Mouse (Mus musculus): Measurements from ENCODE around the gene Pten. TPM values are rescaled to one million over a fixed set of nuclear protein-coding genes. Genes with fewer than 3 reads are reported as not detected.

The Pten gene
- polyA plus RNA-seq, 1 experiment from 2014 or later = 9.5 TPM

DNA sequence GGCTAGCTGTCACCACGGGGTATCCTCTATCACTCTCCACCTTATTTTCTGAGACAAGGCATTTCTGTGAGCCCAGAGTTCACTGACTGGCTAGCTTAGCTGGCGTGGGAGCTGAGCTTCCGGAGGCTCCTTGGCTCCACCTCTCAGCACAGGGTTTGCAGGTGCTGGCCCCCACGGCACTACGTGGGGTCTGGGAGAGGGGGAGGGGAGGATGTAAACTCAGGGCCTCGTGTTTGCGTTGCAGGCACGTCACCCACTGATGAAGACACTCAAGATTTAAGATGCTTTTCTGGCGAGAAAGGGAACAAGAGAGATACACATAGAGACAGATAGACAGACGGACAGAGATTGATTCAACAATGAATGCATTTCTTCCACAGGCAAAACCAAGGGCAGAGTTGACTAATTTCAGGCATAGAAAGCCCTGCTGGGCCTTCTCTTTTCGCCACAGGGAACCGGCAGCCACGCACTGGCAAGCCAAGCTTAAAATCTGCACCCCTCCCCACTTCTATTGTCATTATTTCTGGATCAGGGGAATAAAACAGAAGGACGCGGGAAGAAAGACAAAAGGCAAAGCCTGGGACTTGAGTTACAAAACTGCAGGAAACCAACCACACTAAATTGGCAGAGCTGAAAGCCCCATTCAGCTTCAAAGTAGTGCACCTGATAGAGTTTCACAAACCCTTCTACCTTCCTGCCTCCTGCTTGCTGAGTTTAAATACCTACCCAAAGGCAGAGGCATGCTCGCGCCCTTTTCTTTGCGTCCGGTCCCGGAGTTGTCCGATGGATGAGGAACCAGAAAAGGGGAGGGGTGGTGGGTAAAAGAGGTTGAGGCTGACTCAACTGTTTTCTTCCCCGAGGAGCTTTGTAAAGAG is 30.6 kb upstream of the Pten start:
- Histone ChIP-seq H3K9ac (no peak overlapping the region), H3K9me3 (no peaks in the 10 kb centered on the region), H3K36me3 (no peaks in the 10 kb centered on the region), H3K4me1 (peaks cover 7% of the 10 kb centered on the region; the same call in 1 of the 2 replicates), H3K4me2 (no peak overlapping the region), H3K27ac (no peak overlapping the region), H3K27me3 (peaks cover 14% of the 10 kb centered on the region), H3K4me3 (no peak overlapping the region)
- WGBS = 5% methylated on average over 22 of the region's 22 CpGs
- ATAC-seq (ENCODE audit: insufficient number of reproducible peaks, low FRiP score, low TSS enrichment, low read depth) = no peak

DNA sequence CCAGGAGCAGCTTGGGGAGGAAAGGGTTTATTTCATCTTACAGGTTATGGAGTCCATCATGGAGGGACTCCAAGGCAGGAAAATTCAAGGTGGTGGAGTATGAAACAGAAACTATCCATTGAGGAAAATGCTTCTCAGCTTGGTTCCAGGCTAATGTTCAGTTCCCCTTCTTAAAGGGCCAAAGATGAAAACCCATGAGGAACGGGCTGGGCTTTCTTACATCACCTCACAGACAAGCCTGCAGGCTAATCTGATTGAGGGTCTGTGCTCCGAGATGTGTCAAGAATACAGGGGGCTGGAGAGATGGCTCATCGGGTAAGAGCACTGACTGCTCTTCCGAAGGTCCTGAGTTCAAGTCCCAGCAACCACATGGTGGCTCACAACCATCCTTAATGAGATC is 27.5 kb upstream of the Pten start:
- 88% methylated on average over 4 of the region's 4 CpGs for WGBS
- ATAC-seq (ENCODE audit: insufficient number of reproducible peaks, low FRiP score, low TSS enrichment, low read depth) = no peak
- no peak overlapping the region for H3K4me3 ChIP-seq

GRCm38 (mm10) chr19:32732922-32733321 is 24.4 kb upstream of the Pten start:
- Histone ChIP-seq H3K27me3 (no peaks in the 10 kb centered on the region), H3K4me1 (no peaks in the 10 kb centered on the region), H3K4me2 (no peak overlapping the region), H3K36me3 (no peaks in the 10 kb centered on the region), H3K27ac (no peak overlapping the region), H3K4me3 (no peak overlapping the region), H3K9ac (no peak overlapping the region), H3K9me3 (no peaks in the 10 kb centered on the region)
- ATAC-seq (ENCODE audit: insufficient number of reproducible peaks, low FRiP score, low TSS enrichment, low read depth) = no peak

More for the DNA sequence above, 27.5 kb upstream of the Pten start:
- Histone ChIP-seq H3K27ac (no peak overlapping the region), H3K27me3 (peaks cover 14% of the 10 kb centered on the region), H3K4me1 (peaks cover 7% of the 10 kb centered on the region; the same call in 1 of the 2 replicates), H3K9ac (no peak overlapping the region), H3K4me2 (no peak overlapping the region), H3K36me3 (no peaks in the 10 kb centered on the region), H3K9me3 (no peaks in the 10 kb centered on the region)

DNA sequence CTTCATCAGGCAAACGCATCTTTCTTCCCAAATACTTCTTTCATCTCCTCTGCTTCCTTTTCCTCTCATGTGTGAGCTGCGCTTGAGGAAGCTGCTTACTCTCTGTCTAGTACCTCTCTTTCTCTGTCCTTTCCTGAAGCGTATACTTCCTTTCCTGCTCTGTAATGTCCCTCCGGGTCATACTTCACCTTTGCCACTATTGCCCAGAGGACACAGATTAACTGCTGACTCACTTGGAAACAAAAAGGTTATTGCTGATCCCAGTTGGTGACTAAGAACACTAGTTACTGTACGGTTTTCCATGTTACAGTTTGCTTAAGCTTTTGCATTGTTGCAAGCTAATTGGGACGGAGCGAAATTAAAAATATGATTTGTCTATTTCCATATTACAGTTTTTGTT is 19.5 kb upstream of the Pten start:
- no peak overlapping the region for H3K4me3 ChIP-seq
- no peaks in the 10 kb centered on the region for H3K27me3 ChIP-seq
- no peaks in the 10 kb centered on the region for H3K36me3 ChIP-seq
- H3K27ac ChIP-seq = no peak overlapping the region
- ATAC-seq (ENCODE audit: insufficient number of reproducible peaks, low FRiP score, low TSS enrichment, low read depth) = no peak
- H3K4me1 ChIP-seq = no peaks in the 10 kb centered on the region
- H3K4me2 ChIP-seq = no peak overlapping the region
- 84% methylated on average over 7 of the region's 7 CpGs for WGBS
- no peak overlapping the region for H3K9ac ChIP-seq
- H3K9me3 ChIP-seq = no peaks in the 10 kb centered on the region

- 87% methylated on average over 4 of the region's 4 CpGs for WGBS
- no peaks in the 10 kb centered on the region for H3K36me3 ChIP-seq
- H3K9me3 ChIP-seq = no peaks in the 10 kb centered on the region
- no peak for ATAC-seq (ENCODE audit: insufficient number of reproducible peaks, low FRiP score, low TSS enrichment, low read depth)
- H3K4me3 ChIP-seq = no peak within 1 kb of the TSS
- no peak within 1 kb of the TSS for H3K27ac ChIP-seq
- H3K4me1 ChIP-seq = no peaks in the 10 kb centered on the region
- no peaks in the 10 kb centered on the region for H3K27me3 ChIP-seq
- no peak within 1 kb of the TSS for H3K4me2 ChIP-seq
- no peak within 1 kb of the TSS for H3K9ac ChIP-seq
These were observed 17.6 kb upstream of the Pten start, which contains the start of gene Atad1 for GRCm38 (mm10) chr19:32739686-32740085. TSS of gene Atad1 (minus strand) at chr19:32739786.

- Histone ChIP-seq H3K9ac (no peak overlapping the region), H3K4me2 (no peak overlapping the region), H3K4me3 (no peak overlapping the region), H3K36me3 (no peaks in the 10 kb centered on the region), H3K9me3 (no peaks in the 10 kb centered on the region), H3K27me3 (no peaks in the 10 kb centered on the region), H3K4me1 (no peaks in the 10 kb centered on the region), H3K27ac (no peak overlapping the region)
- WGBS = 60% methylated on average over 4 of the region's 4 CpGs
- no peak for ATAC-seq (ENCODE audit: insufficient number of reproducible peaks, low FRiP score, low TSS enrichment, low read depth)
These were observed 16.5 kb upstream of the Pten start for GRCm38 (mm10) chr19:32740641-32741345.

DNA sequence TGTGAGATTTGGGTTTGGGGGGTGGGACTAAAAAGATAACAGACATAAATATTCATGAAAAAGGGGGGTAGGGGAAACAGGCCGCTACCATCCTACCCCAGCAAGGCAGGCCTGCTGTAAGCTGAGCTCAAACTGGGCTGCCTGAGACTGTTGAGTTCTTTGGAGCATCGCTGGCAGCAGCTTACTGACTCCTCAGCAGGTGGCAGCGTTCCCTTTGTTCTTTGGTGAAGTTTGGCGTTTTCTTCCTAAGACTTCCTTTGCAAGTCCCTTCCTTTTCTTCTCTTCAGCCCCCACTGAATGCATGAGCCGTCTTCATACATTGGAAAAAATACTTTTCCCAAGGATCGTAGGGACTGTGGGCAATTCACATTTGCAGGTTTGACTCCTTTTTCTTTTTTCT is 7.9 kb upstream of the Pten start:
- WGBS = 28% methylated on average over 6 of the region's 6 CpGs
- Histone ChIP-seq H3K36me3 (no peaks in the 10 kb centered on the region), H3K27ac (no peak overlapping the region), H3K9me3 (no peaks in the 10 kb centered on the region), H3K27me3 (peaks cover 11% of the 10 kb centered on the region), H3K4me1 (no peaks in the 10 kb centered on the region), H3K4me2 (no peak overlapping the region), H3K9ac (no peak overlapping the region), H3K4me3 (no peak overlapping the region)
- no peak for ATAC-seq (ENCODE audit: insufficient number of reproducible peaks, low FRiP score, low TSS enrichment, low read depth)

GRCm38 (mm10) chr19:32752357-32752756 is 4.9 kb upstream of the Pten start:
- WGBS = 91% methylated on average over 6 of the region's 6 CpGs
- no peak for ATAC-seq (ENCODE audit: insufficient number of reproducible peaks, low FRiP score, low TSS enrichment, low read depth)
- H3K4me1 ChIP-seq = peaks cover 4% of the 10 kb centered on the region

DNA sequence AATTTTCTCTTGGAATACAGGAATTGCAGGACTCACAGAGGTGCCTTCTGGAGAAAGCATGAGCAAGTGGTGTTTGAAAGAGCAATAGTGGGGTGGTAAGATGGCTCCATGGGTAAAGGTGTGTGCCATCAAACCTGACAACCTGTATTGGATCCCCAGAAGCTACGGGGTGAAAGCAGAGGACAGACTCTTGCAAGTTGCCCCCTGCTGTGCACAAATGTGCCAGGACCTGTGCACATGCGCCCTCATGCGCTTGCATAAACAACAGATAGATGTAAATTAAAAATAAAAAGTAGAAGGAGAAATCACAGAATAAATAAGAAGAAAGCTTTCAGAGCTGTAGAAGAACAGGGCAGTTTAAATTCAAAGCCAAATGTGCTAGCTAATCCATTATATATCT is 3.9 kb upstream of the Pten start:
- Histone ChIP-seq H3K27me3 (peaks cover 20% of the 10 kb centered on the region), H3K9ac (no peak overlapping the region), H3K4me3 (no peak overlapping the region), H3K9me3 (no peaks in the 10 kb centered on the region), H3K4me1 (peaks cover 4% of the 10 kb centered on the region), H3K4me2 (no peak overlapping the region), H3K36me3 (no peaks in the 10 kb centered on the region), H3K27ac (no peak overlapping the region)
- WGBS = 80% methylated on average over 3 of the region's 3 CpGs
- ATAC-seq (ENCODE audit: insufficient number of reproducible peaks, low FRiP score, low TSS enrichment, low read depth) = no peak

More at GRCm38 (mm10) chr19:32752357-32752756, 4.9 kb upstream of the Pten start:
- Histone ChIP-seq H3K9ac (no peak overlapping the region), H3K4me3 (no peak overlapping the region), H3K9me3 (no peaks in the 10 kb centered on the region), H3K4me2 (no peak overlapping the region), H3K27ac (no peak overlapping the region), H3K36me3 (no peaks in the 10 kb centered on the region), H3K27me3 (peaks cover 20% of the 10 kb centered on the region)

DNA sequence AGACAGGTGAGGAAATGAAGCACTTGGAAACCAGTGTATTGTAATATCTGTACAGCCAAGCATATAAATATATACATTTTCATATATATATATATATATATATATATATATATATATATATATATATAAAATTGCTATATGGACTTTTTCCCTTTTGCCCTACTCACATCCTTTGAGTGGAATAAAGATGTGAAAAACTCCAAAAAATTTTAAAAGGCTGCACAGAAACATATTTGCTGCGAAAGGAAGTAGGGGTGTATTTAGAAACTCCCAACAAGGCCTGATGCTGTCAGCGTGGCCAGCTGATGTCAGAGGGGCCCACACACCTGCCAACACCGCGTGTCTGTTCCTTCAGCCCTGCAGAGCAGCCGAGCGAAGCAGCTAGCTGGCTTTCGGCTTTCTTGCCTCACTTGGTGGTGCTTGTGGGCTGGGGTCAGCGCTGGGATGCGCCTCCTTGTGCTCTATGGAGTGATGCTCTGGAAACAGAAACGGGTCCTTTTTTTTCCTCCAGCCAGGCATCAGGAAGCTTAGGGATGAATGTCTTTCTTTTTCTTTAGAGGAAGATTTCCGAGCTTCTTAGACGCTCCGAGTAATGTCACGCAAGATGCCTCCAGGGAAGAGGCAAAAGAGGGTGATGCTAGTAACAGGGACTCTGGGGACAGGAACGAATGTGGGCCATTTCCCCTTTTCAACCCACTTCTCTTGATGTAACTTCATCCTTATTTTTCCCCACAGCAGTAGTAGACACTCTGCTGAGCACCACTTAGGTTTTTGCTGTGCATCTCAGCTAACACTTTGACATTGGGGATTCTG is 2.9 kb upstream of the Pten start:
- H3K4me1 ChIP-seq = peaks cover 4% of the 10 kb centered on the region
- no peaks in the 10 kb centered on the region for H3K9me3 ChIP-seq
- no peak overlapping the region for H3K4me3 ChIP-seq
- no peaks in the 10 kb centered on the region for H3K36me3 ChIP-seq
- H3K27me3 ChIP-seq = peaks cover 20% of the 10 kb centered on the region
- no peak overlapping the region for H3K4me2 ChIP-seq
- 25% methylated on average over 15 of the region's 15 CpGs for WGBS
- no peak overlapping the region for H3K9ac ChIP-seq
- ATAC-seq (ENCODE audit: insufficient number of reproducible peaks, low FRiP score, low TSS enrichment, low read depth) = no peak
- H3K27ac ChIP-seq = no peak overlapping the region

DNA sequence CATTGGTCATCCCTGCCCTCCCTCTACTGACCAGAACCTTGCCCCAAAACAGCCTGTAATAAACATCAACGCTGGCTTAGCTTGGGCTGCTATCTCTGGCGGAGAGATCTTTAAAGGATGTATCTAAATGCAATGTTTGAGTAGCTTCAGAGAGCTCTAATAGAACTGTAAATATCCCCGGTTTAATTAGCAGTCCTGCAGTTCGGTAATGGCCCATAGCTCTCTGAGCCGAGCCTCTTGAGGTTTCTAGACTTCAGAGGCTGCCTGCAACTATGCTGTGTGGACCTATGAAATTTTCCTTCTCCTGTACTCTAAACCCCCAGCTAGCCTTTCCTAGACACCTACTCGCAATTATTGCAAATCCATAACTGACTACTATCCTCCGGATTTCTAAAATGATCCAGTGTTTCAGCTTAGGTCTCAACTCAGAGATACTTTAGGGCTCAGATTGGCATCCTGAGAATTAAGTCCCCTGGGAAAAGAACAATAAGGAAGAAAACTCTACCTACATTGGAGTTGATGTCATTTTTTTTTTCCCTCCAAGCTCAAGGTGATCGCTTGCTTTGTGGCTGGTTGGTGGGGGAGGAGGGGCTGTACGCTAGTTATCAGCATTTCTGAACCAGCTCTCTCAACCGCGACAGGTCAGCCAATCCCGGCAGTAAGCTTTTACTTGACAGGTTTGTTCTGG is 2.0 kb upstream of the Pten start:
- peak overlapping the region; percentile 66; the same call in 1 of the 2 replicates for H3K9ac ChIP-seq
- H3K27me3 ChIP-seq = peaks cover 20% of the 10 kb centered on the region
- peak overlapping the region; percentile 95 for H3K4me3 ChIP-seq
- H3K36me3 ChIP-seq = no peaks in the 10 kb centered on the region
- H3K9me3 ChIP-seq = no peaks in the 10 kb centered on the region
- ATAC-seq (ENCODE audit: insufficient number of reproducible peaks, low FRiP score, low TSS enrichment, low read depth) = no peak
- no peak overlapping the region for H3K27ac ChIP-seq
- 6% methylated on average over 12 of the region's 12 CpGs for WGBS
- H3K4me1 ChIP-seq = peaks cover 4% of the 10 kb centered on the region
- peak overlapping the region; percentile 93 for H3K4me2 ChIP-seq
